Mouse (Mus musculus) brain, embryonic 14.5 days (tissue): Measurements from ENCODE around the gene Frem3.

ENCODE experiments used
- CTCF ChIP-seq: fragments of 200-500 bp; IDR thresholded peaks from 2 replicates; pipeline ENCODE4 v1.5.1; 2012; ENCODE audit warnings: inconsistent platforms, mild to moderate bottlenecking, moderate library complexity, borderline replicate concordance; ENCODE audit not compliant: insufficient read depth, insufficient read length; ENCODE audit errors: extremely low read depth
- POLR2A ChIP-seq: fragments of 200-500 bp; IDR thresholded peaks from 2 replicates; pipeline ENCODE4 v1.6.1; 2012; ENCODE audit warnings: mild to moderate bottlenecking, inconsistent platforms, borderline replicate concordance; ENCODE audit not compliant: poor library complexity, insufficient read depth, insufficient read length, severe bottlenecking; ENCODE audit errors: extremely low read depth

GRCm38 (mm10) chr8:80611441-80611751 is 516 bp downstream of the Frem3 start:
- TF ChIP-seq CTCF = no peak
- no peak for TF ChIP-seq POLR2A
